In the genomic region with DNA sequence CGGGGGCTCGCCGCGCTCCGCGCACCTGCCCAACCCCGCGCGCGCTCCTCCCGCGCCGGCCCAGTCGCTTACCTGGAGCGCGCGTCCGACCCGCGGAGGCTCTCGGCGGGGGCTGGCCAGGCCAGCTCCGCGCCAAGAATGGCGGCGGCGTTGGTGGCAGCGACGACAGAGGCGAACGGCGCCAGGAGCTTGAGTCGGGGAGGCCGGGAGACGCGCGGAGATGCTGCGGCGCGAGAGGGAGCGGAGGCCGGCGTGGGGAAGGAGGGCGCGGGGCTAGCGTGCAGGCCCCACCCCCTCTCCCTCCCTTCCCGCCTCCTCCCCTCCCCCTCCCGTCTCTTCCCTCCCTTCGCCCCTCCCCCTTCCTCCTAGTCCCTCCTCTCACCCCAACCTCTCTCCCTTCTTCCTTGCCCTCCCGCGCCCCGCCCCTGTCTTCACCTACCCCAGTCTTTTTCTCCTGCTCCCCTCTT, we compare ENCODE assay signal across 8 mouse cellular contexts. TPM values are rescaled to one million over a fixed set of nuclear protein-coding genes. Genes with fewer than 3 reads are reported as not detected.
DNase-seq lines count a peak whose midpoint lies in the region.

A gene (minus strand): TSS at position 323 of the 467 bp plus-strand sequence.

- H3K9me3 ChIP-seq in megakaryocyte, embryonic 14.5 days = no peaks in the 10 kb centered on the region

- H3K4me3 ChIP-seq in megakaryocyte, embryonic 14.5 days (replicated peaks) = peak within 1 kb of the TSS; percentile 98

- DNase-seq in adrenal gland, adult (ENCODE audit: inconsistent age in 2 of 2, low spot score in 1 of 2) = peak; percentile 65 to 74
- peak; percentile 86 to 92 for DNase-seq in cerebellum, postnatal 14 days
- peak; percentile 54 for DNase-seq in gastrocnemius, postnatal 10 days
- peak; percentile 93 for DNase-seq in induced T-regulatory cell, adult 2 months (ENCODE audit: low read depth)
- peak in 1 of 2 experiments; percentile 73 for DNase-seq in left cerebral cortex, postnatal 14 days (ENCODE audit: low spot score in 2 of 2)
- DNase-seq in right cerebral cortex, postnatal 14 days = peak; percentile 79
- peak; percentile 33 to 36 for DNase-seq in urinary bladder, postnatal 36 days (ENCODE audit: low spot score in 2 of 2)

- H3K27me3 ChIP-seq in megakaryocyte, embryonic 14.5 days (replicated peaks) = no peaks in the 10 kb centered on the region

- peaks cover 78% of the 10 kb centered on the region for H3K4me1 ChIP-seq in megakaryocyte, embryonic 14.5 days

- intact Hi-C loops in left cerebral cortex, postnatal 14 days (cut with DNase I) = loop anchor here (5.0 kb wide), 1 partner anchor 61 kb away; no protein-coding TSS in a partner anchor

- peaks cover 31% of the 10 kb centered on the region for H3K36me3 ChIP-seq in megakaryocyte, embryonic 14.5 days (replicated peaks; ENCODE audit: low read length)

RNA-seq across cellular contexts. Expression of the gene that starts here (rescaled TPM):
- 100 to 1,000 TPM; 125 to 130 TPM for total RNA-seq in gastrocnemius, postnatal 10 days (2021)
- 100 to 1,000 TPM in 1 of 2 experiments, 10 to 100 TPM in 1; 93.1 to 112 TPM for total RNA-seq in left cerebral cortex, postnatal 14 days (2021)
- 55.2 and 58.6 TPM in 2 replicates for polyA plus RNA-seq in megakaryocyte, embryonic 14.5 days (2012; ENCODE audit: insufficient read depth, low replicate concordance)
